8 mouse cellular contexts compared by ENCODE assay signal in genomic region chr13:64370173-64370940, GRCm38 (mm10). TPM values are rescaled to one million over a fixed set of nuclear protein-coding genes. Genes with fewer than 3 reads are reported as not detected.
DNase-seq lines count a peak whose midpoint lies in the region; ATAC-seq and TF ChIP-seq lines count a peak whose summit lies in the region.

TSS of gene Ctsl (minus strand) at chr13:64370890.

- H3K4me3 ChIP-seq in MEL (ENCODE audit: control insufficient read depth in 1 of 2, insufficient read depth in 1 of 2, low read depth in 2 of 2, low read length in 2 of 2): peak within 1 kb of the TSS; percentile 97 to 98
- peak within 1 kb of the TSS; percentile 92 for H3K4me3 ChIP-seq in cerebellum, adult 2 months (replicated peaks; ENCODE audit: insufficient read depth, low read depth, low read length)
- H3K4me3 ChIP-seq in forebrain, postnatal 0 days (ENCODE audit: low read depth, low read length): peak within 1 kb of the TSS; percentile 81
- peak within 1 kb of the TSS; percentile 79 for H3K4me3 ChIP-seq in lung, embryonic 15.5 days

- peaks cover 5 to 12% of the 10 kb centered on the region in 2 experiments; a peak in 3 of 4 replicates for H3K4me1 ChIP-seq in MEL (ENCODE audit: control insufficient read depth in 1 of 2, insufficient read depth in 2 of 2, low read length in 2 of 2)
- H3K4me1 ChIP-seq in cerebellum, adult 2 months (ENCODE audit: control insufficient read depth, insufficient read depth, low read length): no peaks in the 10 kb centered on the region; the same call in 1 of the 2 replicates
- H3K4me1 ChIP-seq in forebrain, postnatal 0 days (ENCODE audit: insufficient read depth): peaks cover 8% of the 10 kb centered on the region; the same call in 1 of the 2 replicates
- H3K4me1 ChIP-seq in lung, embryonic 15.5 days: peaks cover 11% of the 10 kb centered on the region

- under 1% methylated on average over 43 of the region's 43 CpGs for WGBS in cerebellum, adult 2 months
- 2% methylated on average over 43 of the region's 43 CpGs for WGBS in forebrain, postnatal 0 days
- under 1% methylated on average over 43 of the region's 43 CpGs for WGBS in lung, embryonic 15.5 days

- no peak for TF ChIP-seq RAD21 in MEL (IDR thresholded peaks at IDR 0.05; ENCODE audit: low read depth, low read length)

- peaks cover 0 to 4% of the 10 kb centered on the region in 2 experiments; a peak in 2 of 4 replicates for H3K36me3 ChIP-seq in MEL (ENCODE audit: control insufficient read depth in 1 of 2, insufficient read depth in 2 of 2, low read length in 2 of 2)
- peaks cover 12% of the 10 kb centered on the region for H3K36me3 ChIP-seq in forebrain, postnatal 0 days (ENCODE audit: insufficient read depth)
- H3K36me3 ChIP-seq in lung, embryonic 15.5 days: peaks cover 25% of the 10 kb centered on the region

- peak in 1 of 2 experiments; percentile 4; a peak in 1 of 4 replicates for TF ChIP-seq EP300 in MEL (IDR thresholded peaks at IDR 0.05; ENCODE audit: low read depth in 1 of 2, low read length in 2 of 2)

- H3K27me3 ChIP-seq in MEL (ENCODE audit: control insufficient read depth in 1 of 2, insufficient read depth in 2 of 2, low read length in 2 of 2): no peaks in the 10 kb centered on the region
- H3K27me3 ChIP-seq in cerebellum, adult 2 months (ENCODE audit: control insufficient read depth, insufficient read depth, low read length): no peaks in the 10 kb centered on the region
- no peaks in the 10 kb centered on the region for H3K27me3 ChIP-seq in forebrain, postnatal 0 days (ENCODE audit: insufficient read depth, low read length)
- no peaks in the 10 kb centered on the region for H3K27me3 ChIP-seq in lung, embryonic 15.5 days

- H3K9ac ChIP-seq in MEL (ENCODE audit: control insufficient read depth, low read depth, low read length, poor library complexity, severe bottlenecking): peak within 1 kb of the TSS; percentile 87
- peak within 1 kb of the TSS; percentile 76 for H3K9ac ChIP-seq in forebrain, postnatal 0 days
- peak within 1 kb of the TSS; percentile 69 for H3K9ac ChIP-seq in lung, embryonic 15.5 days

- peak; percentile 92 for DNase-seq in MEL (ENCODE audit: low read depth, low spot score)
- peak; percentile 96 to 97 for DNase-seq in cerebellum, adult 2 months
- DNase-seq in forebrain, postnatal 0 days: peak; percentile 86
- peak; percentile 94 for DNase-seq in heart, postnatal 4 days
- DNase-seq in layer of hippocampus, adult 8-10 months (ENCODE audit: low spot score in 2 of 2): peak; percentile 85 to 89
- DNase-seq in ovary, adult 18-20 months (ENCODE audit: low spot score): peak; percentile 91
- DNase-seq in thymus, postnatal 0 days (ENCODE audit: low spot score): peak; percentile 87

- TF ChIP-seq CTCF in MEL (IDR thresholded peaks at IDR 0.05 in 2 of 3, conservative IDR thresholded peaks at IDR 0.05 in 1 of 3; ENCODE audit: control insufficient read depth in 1 of 3, insufficient read depth in 1 of 3, low read depth in 2 of 3, low read length in 3 of 3, poor library complexity in 1 of 3, severe bottlenecking in 1 of 3): no peak
- TF ChIP-seq CTCF in cerebellum, adult 2 months (IDR thresholded peaks at IDR 0.05; ENCODE audit: borderline replicate concordance, insufficient read depth, low read depth, low read length): no peak
- no peak for TF ChIP-seq CTCF in forebrain, postnatal 0 days (IDR thresholded peaks at IDR 0.05; ENCODE audit: low read depth)

- TF ChIP-seq POLR2A in MEL (IDR thresholded peaks at IDR 0.05; ENCODE audit: control insufficient read depth in 1 of 2, insufficient read depth in 1 of 2, low read depth in 1 of 2, low read length in 2 of 2, poor library complexity in 1 of 2): peak; percentile 55 to 88; a peak in 3 of 4 replicates
- peak; percentile 95 for TF ChIP-seq POLR2A in cerebellum, adult 2 months (IDR thresholded peaks at IDR 0.05; ENCODE audit: borderline replicate concordance, insufficient read depth, low read length)

- H3K79me2 ChIP-seq in MEL (ENCODE audit: control insufficient read depth, insufficient read depth, low read length, poor library complexity): peaks cover 4% of the 10 kb centered on the region; the same call in 1 of the 2 replicates

- H3K27ac ChIP-seq in MEL (ENCODE audit: control insufficient read depth, low read depth, low read length): peak within 1 kb of the TSS; percentile 82
- H3K27ac ChIP-seq in cerebellum, adult 2 months (ENCODE audit: insufficient read depth, low read length): peak within 1 kb of the TSS; percentile 86
- peak within 1 kb of the TSS; percentile 62 for H3K27ac ChIP-seq in forebrain, postnatal 0 days (ENCODE audit: low read depth, low read length)
- peak within 1 kb of the TSS; percentile 42; the same call in 1 of the 2 replicates for H3K27ac ChIP-seq in lung, embryonic 15.5 days

- peak; percentile 99 for ATAC-seq in forebrain, postnatal 0 days
- peak; percentile 99 for ATAC-seq in lung, embryonic 15.5 days (ENCODE audit: borderline replicate concordance, extremely low read depth, low FRiP score, low TSS enrichment)

- H3K4me2 ChIP-seq in forebrain, postnatal 0 days (ENCODE audit: low read depth): peak within 1 kb of the TSS; percentile 92
- H3K4me2 ChIP-seq in lung, embryonic 15.5 days: peak within 1 kb of the TSS; percentile 88

- H3K9me3 ChIP-seq in MEL (replicated peaks; ENCODE audit: insufficient read depth, low read length): no peaks in the 10 kb centered on the region
- no peaks in the 10 kb centered on the region for H3K9me3 ChIP-seq in forebrain, postnatal 0 days (ENCODE audit: low read length)
- no peaks in the 10 kb centered on the region for H3K9me3 ChIP-seq in lung, embryonic 15.5 days

TF ChIP-seq in MEL, 35 proteins besides CTCF, POLR2A, EP300 and RAD21:
- TF ChIP-seq USF1 (IDR thresholded peaks at IDR 0.05; ENCODE audit: low read depth, low read length) (peak; percentile 79), NELFE (IDR thresholded peaks at IDR 0.05; ENCODE audit: low read depth, low read length) (peak; percentile 76), HCFC1 (IDR thresholded peaks at IDR 0.05; ENCODE audit: low read depth, low read length) (0 out of 2 replicates have a peak, but pooled peaks have one; percentile 38), USF2 (IDR thresholded peaks at IDR 0.05; ENCODE audit: borderline replicate concordance in 1 of 2, insufficient read depth in 1 of 2, low read depth in 1 of 2, low read length in 2 of 2) (no peak), MEF2A (IDR thresholded peaks at IDR 0.05; ENCODE audit: extremely low read depth, insufficient replicate concordance, low read depth, low read length, poor library complexity, severe bottlenecking) (no peak), MYB (IDR thresholded peaks at IDR 0.05; ENCODE audit: low read depth, low read length) (no peak), GABPA (IDR thresholded peaks at IDR 0.05; ENCODE audit: low read depth, low read length) (no peak), RCOR1 (IDR thresholded peaks at IDR 0.05; ENCODE audit: low read depth, low read length) (peak; percentile 32; the same call in 1 of the 2 replicates), UBTF (IDR thresholded peaks at IDR 0.05; ENCODE audit: borderline replicate concordance, insufficient read depth, low read depth, low read length) (no peak), TCF12 (IDR thresholded peaks at IDR 0.05; ENCODE audit: low read depth, low read length) (peak; percentile 46; the same call in 1 of the 2 replicates), POLR2AphosphoS5 (IDR thresholded peaks at IDR 0.05; ENCODE audit: borderline replicate concordance, low read depth, low read length) (no peak), NRF1 (IDR thresholded peaks at IDR 0.05; ENCODE audit: insufficient read depth, low read depth, low read length, poor library complexity, severe bottlenecking) (no peak), ELF1 (IDR thresholded peaks at IDR 0.05; ENCODE audit: low read depth, low read length) (no peak), ZKSCAN1 (IDR thresholded peaks at IDR 0.05; ENCODE audit: low read depth, low read length) (no peak), MAX (IDR thresholded peaks at IDR 0.05; ENCODE audit: low read length) (peak; percentile 71), ZMIZ1 (IDR thresholded peaks at IDR 0.05; ENCODE audit: low read depth, low read length) (peak; percentile 90), JUND (IDR thresholded peaks at IDR 0.05; ENCODE audit: low read depth, low read length) (no peak), ETS1 (IDR thresholded peaks at IDR 0.05; ENCODE audit: low read depth, low read length) (no peak; the same call in 1 of the 2 replicates), TBP (IDR thresholded peaks at IDR 0.05; ENCODE audit: low read depth, low read length) (peak; percentile 83), MYC (IDR thresholded peaks at IDR 0.05; ENCODE audit: low read depth, low read length) (peak; percentile 81), BHLHE40 (IDR thresholded peaks at IDR 0.05; ENCODE audit: borderline replicate concordance, low read depth, low read length) (peak; percentile 16; the same call in 1 of the 2 replicates), MXI1 (IDR thresholded peaks at IDR 0.05; ENCODE audit: low read depth, low read length) (no peak; the same call in 1 of the 2 replicates), SMC3 (IDR thresholded peaks at IDR 0.05; ENCODE audit: low read depth, low read length) (no peak), POLR2AphosphoS2 (IDR thresholded peaks at IDR 0.05; ENCODE audit: low read length) (peak; percentile 80), GATA1 (IDR thresholded peaks at IDR 0.05; ENCODE audit: low read depth, low read length) (no peak), SIN3A (IDR thresholded peaks at IDR 0.05; ENCODE audit: low read length) (peak; percentile 85; the same call in 1 of the 2 replicates), MAZ (IDR thresholded peaks at IDR 0.05; ENCODE audit: low read depth, low read length) (no peak)
TF ChIP-seq in MEL: peak in this region for 12.

RNA-seq across cellular contexts. Expression of gene Ctsl, which starts in this region (rescaled TPM):
- total RNA-seq in MEL (2012; rRNA removed): 20.1 and 22.5 TPM in 2 replicates
- 10 to 100 TPM in 1 of 2 experiments, not detected in 1; 39.2 TPM for polyA plus RNA-seq in MEL (2012; ENCODE audit: insufficient read depth in 1 of 2, insufficient read length in 2 of 2, low read depth in 1 of 2, low replicate concordance in 2 of 2, missing spikeins in 1 of 2)
- polyA plus RNA-seq in cerebellum, adult 2 months (2012; rRNA removed): 150 and 164 TPM in 2 replicates
- total RNA-seq in forebrain, postnatal 0 days (2014; rRNA removed): 138 and 149 TPM in 2 replicates
- 161 and 182 TPM in 2 replicates for polyA plus RNA-seq in forebrain, postnatal 0 days (2015; fragmentation: Nextera tagmentation; extraction: Ambion mirVana)
- total RNA-seq in heart, postnatal 4 days (2021): 100 to 1,000 TPM; 206 to 217 TPM
- 100 to 1,000 TPM; 110 to 244 (median 174) TPM for total RNA-seq in layer of hippocampus, adult 8-10 months (2022)
- 165 and 203 TPM in 2 replicates for polyA plus RNA-seq in lung, embryonic 15.5 days (2015; fragmentation: Nextera tagmentation; extraction: Ambion mirVana)
- 2,169 and 2,296 TPM in 2 replicates for polyA plus RNA-seq in thymus, postnatal 0 days (2015; fragmentation: Nextera tagmentation; extraction: Ambion mirVana)

Comparison
In these comparisons a context has a peak if more than half of its experiments do, and no peak if none do; other contexts are left out.
1. Peak in every context shown above with its lines: DNase-seq, ATAC-seq, H3K4me3 ChIP-seq and H3K27ac ChIP-seq.
2. RNA of gene Ctsl (polyA plus RNA-seq): 2,169 to 2,296 TPM in thymus, postnatal 0 days; 165 to 203 TPM in lung, embryonic 15.5 days, 161 to 182 TPM in forebrain, postnatal 0 days, 150 to 164 TPM in cerebellum, adult 2 months and 39.2 TPM in MEL; every median in the first group is over 10 times any median in the second.